ENCODE assay signal across 8 mouse cellular contexts in genomic region chr11:107417041-107417583, GRCm38 (mm10). TPM values are rescaled to one million over a fixed set of nuclear protein-coding genes. Genes with fewer than 3 reads are reported as not detected.
DNase-seq lines count a peak whose midpoint lies in the region; ATAC-seq lines count a peak whose summit lies in the region.

No protein-coding gene starts in this region.

- peak; percentile 25 to 36 for DNase-seq in adrenal gland, postnatal 36 days
- peak; percentile 99 for DNase-seq in heart, adult 11 months
- peak; percentile 62 to 78 for DNase-seq in lung, adult 18-20 months
- DNase-seq in ovary, postnatal 10 days (ENCODE audit: low spot score), result no peak
- DNase-seq in right cerebral cortex, adult 2 months (ENCODE audit: low spot score in 2 of 2), result no peak

- peak overlapping the region; percentile 18; the same call in 1 of the 2 replicates for H3K4me3 ChIP-seq in intestine, embryonic 16.5 days (ENCODE audit: low read length)
- H3K4me3 ChIP-seq in neural tube, embryonic 15.5 days (replicated peaks), result no peak overlapping the region

- no peaks in the 10 kb centered on the region for H3K36me3 ChIP-seq in intestine, embryonic 16.5 days (ENCODE audit: control insufficient read depth, insufficient read depth, low read length)
- H3K36me3 ChIP-seq in neural tube, embryonic 15.5 days, result no peaks in the 10 kb centered on the region

- no peaks in the 10 kb centered on the region for H3K27me3 ChIP-seq in intestine, embryonic 16.5 days (replicated peaks; ENCODE audit: control insufficient read depth, insufficient read depth, low read length)
- H3K27me3 ChIP-seq in neural tube, embryonic 15.5 days (replicated peaks), result no peaks in the 10 kb centered on the region

- H3K27ac ChIP-seq in intestine, embryonic 16.5 days (ENCODE audit: low read length), result peak overlapping the region; percentile 69
- H3K27ac ChIP-seq in neural tube, embryonic 15.5 days (replicated peaks), result peak overlapping the region; percentile 72

- peak overlapping the region; percentile 34 for H3K4me2 ChIP-seq in intestine, embryonic 16.5 days (ENCODE audit: low read depth, low read length)
- H3K4me2 ChIP-seq in neural tube, embryonic 15.5 days, result peak overlapping the region; percentile 36

- no peak overlapping the region for H3K9ac ChIP-seq in intestine, embryonic 16.5 days (ENCODE audit: low read depth, low read length)
- no peak overlapping the region for H3K9ac ChIP-seq in neural tube, embryonic 15.5 days (replicated peaks)

- H3K9me3 ChIP-seq in intestine, embryonic 16.5 days (ENCODE audit: control insufficient read depth, low read length), result no peaks in the 10 kb centered on the region
- no peaks in the 10 kb centered on the region for H3K9me3 ChIP-seq in neural tube, embryonic 15.5 days (replicated peaks)

- WGBS in intestine, embryonic 16.5 days, result 55% methylated on average over 14 of the region's 14 CpGs
- WGBS in neural tube, embryonic 15.5 days, result 49% methylated on average over 14 of the region's 14 CpGs

- ATAC-seq in CD4-positive, CD25-positive, alpha-beta regulatory T cell, adult 4 months, result peak; percentile 98
- peak; percentile 74 for ATAC-seq in intestine, embryonic 16.5 days
- no peak for ATAC-seq in neural tube, embryonic 15.5 days (ENCODE audit: low FRiP score)

- peaks cover 14% of the 10 kb centered on the region for H3K4me1 ChIP-seq in intestine, embryonic 16.5 days (ENCODE audit: control insufficient read depth, insufficient read depth, low read length)
- peaks cover 55% of the 10 kb centered on the region for H3K4me1 ChIP-seq in neural tube, embryonic 15.5 days

RNA-seq across cellular contexts. Expression of gene Pitpnc1, which starts 53.4 kb away (rescaled TPM):
- polyA plus RNA-seq in CD4-positive, CD25-positive, alpha-beta regulatory T cell, adult 4 months (2017; shearing (Covaris generic)), result 100 to 1,000 TPM; 119 to 141 TPM
- total RNA-seq in adrenal gland, postnatal 36 days (2021), result 10 to 100 TPM; 11.1 to 13.0 TPM
- 9.1 and 10.6 TPM in 2 replicates for polyA plus RNA-seq in intestine, embryonic 16.5 days (2015; fragmentation: Nextera tagmentation; extraction: Ambion mirVana)
- polyA plus RNA-seq in neural tube, embryonic 15.5 days (2015; fragmentation: Nextera tagmentation; extraction: Ambion mirVana), result 42.0 and 45.0 TPM in 2 replicates

Comparison
In these comparisons a context has a peak if more than half of its experiments do, and no peak if none do; other contexts are left out.
1. DNase-seq: peak in adrenal gland, postnatal 36 days (2 of 2), heart, adult 11 months (single experiment) and lung, adult 18-20 months (2 of 2); none in ovary, postnatal 10 days (single experiment) and right cerebral cortex, adult 2 months (0 of 2).